Mouse (Mus musculus) bone marrow macrophage, adult 2 months (primary cell): ENCODE results near the gene Hspa1a. TPM values are rescaled to one million over a fixed set of nuclear protein-coding genes. Genes with fewer than 3 reads are reported as not detected.

Experiments used
- H3K27ac ChIP-seq: 2 replicates; pipeline ENCODE4 v1.5.1; 2012; ENCODE audit warnings: low read depth, low read length; ENCODE audit not compliant: insufficient read depth
- H3K4me1 ChIP-seq: 2 replicates; pipeline ENCODE4 v1.6.1; 2012; ENCODE audit warnings: low read length; ENCODE audit not compliant: control insufficient read depth, insufficient read depth
- H3K4me3 ChIP-seq: 2 replicates; pipeline ENCODE4 v1.5.1; 2012; ENCODE audit warnings: mild to moderate bottlenecking, low read length, moderate library complexity; ENCODE audit not compliant: insufficient read depth
- CTCF ChIP-seq: IDR thresholded peaks from 2 replicates; pipeline ENCODE4 v1.5.1; 2012; ENCODE audit warnings: low read depth, mild to moderate bottlenecking, low read length, moderate library complexity
- POLR2A ChIP-seq: IDR thresholded peaks from 2 replicates; pipeline ENCODE4 v1.6.1; 2012; ENCODE audit warnings: mild to moderate bottlenecking, low read depth, low read length, borderline replicate concordance
- polyA plus RNA-seq: library from polyadenylated mRNA; stranded (reverse); fragments of >200 nt; gene quantifications from 2 replicates; pipeline ENCODE4 v1.2.4, GENCODE M21; 2012; ENCODE audit not compliant: missing spikeins, insufficient read depth, insufficient read length

The Hspa1a gene
- polyA plus RNA-seq, result 1.3 TPM in 2 replicates

GRCm38 (mm10) chr17:34972069-34972749 is at the start of gene Hspa1a, which contains the start of gene Hspa1l:
Gene Hspa1a, minus strand, starts transcription at chr17:34972156.
Gene Hspa1l, plus strand, starts transcription at chr17:34972703.
- H3K27ac ChIP-seq, result peak within 1 kb of the TSS; percentile 55
- peak within 1 kb of the TSS; percentile 54 for H3K4me3 ChIP-seq
- peaks cover 14% of the 10 kb centered on the region for H3K4me1 ChIP-seq

DNA sequence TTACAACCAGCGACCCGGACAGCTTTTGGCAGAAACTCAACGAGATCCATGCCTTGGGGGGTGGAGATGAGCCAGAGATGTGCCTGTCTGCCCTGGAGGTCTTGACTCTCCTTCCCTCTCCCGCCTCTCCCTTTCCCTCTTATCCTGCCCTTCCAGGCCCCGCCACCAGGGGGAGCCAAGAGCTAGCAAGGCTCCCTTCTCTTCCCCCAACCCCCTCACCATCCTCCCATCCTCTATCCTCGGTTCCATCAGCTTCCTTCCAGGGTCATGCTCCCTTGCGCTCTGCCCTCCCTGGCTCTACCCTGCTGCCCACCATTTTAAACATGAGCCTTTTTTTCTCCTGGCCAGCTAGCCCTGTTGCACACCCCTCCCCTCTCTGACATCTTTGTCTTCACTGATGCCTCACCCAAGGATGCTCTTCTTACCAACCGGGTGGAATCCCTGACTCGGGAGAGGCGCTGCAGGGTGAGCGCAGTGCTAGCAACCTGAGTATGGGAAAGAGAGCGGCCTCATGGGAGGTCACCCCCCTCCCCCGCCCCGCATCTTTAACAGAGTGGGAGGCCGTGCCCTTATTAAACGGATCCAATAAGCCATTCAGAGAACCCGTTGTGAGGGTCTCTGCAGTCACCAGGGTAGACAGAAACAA is 49.3 kb upstream of the Hspa1a start:
- TF ChIP-seq POLR2A, result no peak
- TF ChIP-seq CTCF, result peak; percentile 92

DNA sequence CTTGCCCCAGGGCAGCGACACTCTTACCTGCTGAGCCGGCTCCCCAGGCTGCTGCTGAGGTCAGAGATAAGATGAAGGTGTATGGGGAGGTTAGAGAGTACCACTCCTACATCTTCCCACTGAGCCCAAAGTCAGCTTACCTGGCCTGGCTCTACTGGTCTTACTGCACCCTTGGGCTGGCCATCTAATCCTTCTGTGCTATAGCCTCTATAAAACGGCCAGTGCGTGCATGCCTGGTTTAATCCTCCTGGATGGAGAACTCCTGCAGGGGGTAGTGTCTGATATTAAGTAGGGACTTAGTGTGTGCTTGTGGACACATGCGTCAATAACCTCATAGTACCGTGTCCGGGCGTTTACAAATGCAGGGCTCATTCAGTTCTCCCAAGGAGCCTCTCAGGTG is 48.6 kb upstream of the Hspa1a start:
- TF ChIP-seq POLR2A, result no peak
- no peak for TF ChIP-seq CTCF
- no peak overlapping the region for H3K4me3 ChIP-seq
- H3K27ac ChIP-seq, result no peak overlapping the region
- peaks cover 26% of the 10 kb centered on the region for H3K4me1 ChIP-seq

More for the DNA sequence above, 49.3 kb upstream of the Hspa1a start:
- Histone ChIP-seq H3K27ac (no peak overlapping the region), H3K4me1 (peaks cover 26% of the 10 kb centered on the region), H3K4me3 (no peak overlapping the region)

- Histone ChIP-seq H3K27ac (no peak overlapping the region), H3K4me1 (peaks cover 23% of the 10 kb centered on the region), H3K4me3 (no peak overlapping the region)
- TF ChIP-seq CTCF (no peak), POLR2A (no peak)
Observed at GRCm38 (mm10) chr17:35019894-35020293, 47.9 kb upstream of the Hspa1a start.

GRCm38 (mm10) chr17:35018171-35018570 is 46.2 kb upstream of the Hspa1a start:
- no peak overlapping the region for H3K4me3 ChIP-seq
- peaks cover 7% of the 10 kb centered on the region for H3K4me1 ChIP-seq
- no peak overlapping the region for H3K27ac ChIP-seq
- TF ChIP-seq CTCF (no peak), POLR2A (no peak)

DNA sequence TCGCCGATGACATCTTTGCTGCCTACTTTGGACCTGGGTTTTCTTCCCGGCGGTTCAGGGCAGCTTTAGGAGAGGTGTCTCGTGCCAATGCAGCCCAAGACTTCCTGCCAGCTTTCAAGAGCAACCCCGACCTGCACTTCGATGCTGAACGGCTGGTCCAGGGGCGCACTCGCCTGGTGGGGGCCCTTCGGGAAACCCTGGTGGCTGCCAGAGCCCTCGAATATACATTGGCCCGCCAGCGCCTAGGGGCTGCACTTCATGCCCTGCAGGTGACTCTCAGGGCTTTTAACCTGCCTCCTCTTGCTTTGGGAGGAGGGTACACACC is 45.7 kb upstream of the Hspa1a start:
- TF ChIP-seq CTCF (no peak), POLR2A (no peak)
- Histone ChIP-seq H3K27ac (no peak overlapping the region), H3K4me1 (peaks cover 6% of the 10 kb centered on the region), H3K4me3 (no peak overlapping the region)

DNA sequence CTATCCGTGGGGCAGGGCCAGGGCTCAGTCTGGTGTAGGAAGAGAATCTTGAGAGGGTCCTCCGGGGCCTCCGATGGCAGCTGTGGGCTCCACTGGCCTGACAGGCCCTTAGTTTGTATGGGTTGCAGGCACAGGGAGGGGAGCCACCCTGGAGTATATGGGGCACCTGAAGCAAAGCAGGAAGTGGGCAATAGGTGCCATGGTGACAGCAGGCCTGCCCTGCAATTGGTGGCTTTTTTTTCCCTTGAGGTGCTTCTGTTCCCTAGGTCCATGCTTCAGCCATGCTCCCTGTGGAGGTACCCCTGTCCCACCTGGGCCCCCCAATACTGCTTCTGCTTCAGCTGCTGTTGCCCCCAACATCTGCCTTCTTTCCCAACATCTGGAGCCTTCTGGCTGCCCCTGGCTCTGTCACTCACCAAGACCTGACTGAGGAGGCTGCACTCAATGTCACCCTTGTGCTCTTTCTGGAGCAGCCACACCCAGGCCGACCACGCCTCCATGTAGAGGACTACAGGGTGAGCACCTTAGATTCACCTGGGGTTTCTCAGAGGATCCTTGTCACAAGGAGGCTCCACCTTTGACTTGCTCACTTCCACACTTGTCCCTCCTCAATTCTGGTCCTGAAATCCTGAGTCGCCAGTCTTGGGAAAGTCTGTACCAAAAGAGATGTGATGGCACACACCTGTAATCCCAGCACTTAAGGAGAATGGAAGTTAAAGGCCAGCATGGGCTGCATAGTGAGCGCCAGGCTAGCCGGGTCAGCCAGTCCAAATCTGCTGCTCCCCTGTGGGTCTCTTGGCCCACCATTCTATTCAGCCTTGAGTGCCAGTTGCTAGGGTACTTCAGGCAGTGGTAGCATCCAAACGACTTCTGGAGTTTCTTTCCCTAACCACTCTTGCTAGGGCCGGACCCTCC is 45.1 kb upstream of the Hspa1a start:
- TF ChIP-seq POLR2A, result no peak
- TF ChIP-seq CTCF, result no peak
- H3K27ac ChIP-seq, result no peak overlapping the region
- peaks cover 6% of the 10 kb centered on the region for H3K4me1 ChIP-seq

DNA sequence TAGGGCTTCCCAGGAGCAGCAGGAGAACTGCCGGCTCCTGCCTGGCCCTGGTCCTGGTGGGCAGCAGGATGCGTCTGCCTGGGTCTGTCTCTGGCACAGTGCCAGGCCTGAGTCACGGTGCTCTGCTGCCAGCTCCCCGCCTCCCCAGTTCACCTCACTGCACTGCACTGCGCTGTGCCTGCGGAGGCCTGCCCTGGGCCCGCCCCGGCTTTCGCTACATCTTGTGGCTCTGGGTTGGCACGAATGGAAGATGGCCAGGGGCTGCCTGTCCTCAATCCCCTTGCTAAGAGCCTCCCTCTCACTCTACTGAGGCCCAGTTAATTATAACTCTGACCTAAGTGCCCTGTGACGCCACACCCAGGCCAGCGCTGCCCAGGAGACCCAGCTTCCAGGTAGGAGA is 44.4 kb upstream of the Hspa1a start, which contains the start of gene Vwa7:
Gene Vwa7, plus strand, starts transcription at position 204 of the 400 bp plus-strand sequence.
- Histone ChIP-seq H3K4me1 (peaks cover 2% of the 10 kb centered on the region), H3K4me3 (no peak within 1 kb of the TSS), H3K27ac (no peak within 1 kb of the TSS)
- no peak for TF ChIP-seq CTCF
- no peak for TF ChIP-seq POLR2A

More for the DNA sequence above, 45.1 kb upstream of the Hspa1a start:
- no peak overlapping the region for H3K4me3 ChIP-seq

DNA sequence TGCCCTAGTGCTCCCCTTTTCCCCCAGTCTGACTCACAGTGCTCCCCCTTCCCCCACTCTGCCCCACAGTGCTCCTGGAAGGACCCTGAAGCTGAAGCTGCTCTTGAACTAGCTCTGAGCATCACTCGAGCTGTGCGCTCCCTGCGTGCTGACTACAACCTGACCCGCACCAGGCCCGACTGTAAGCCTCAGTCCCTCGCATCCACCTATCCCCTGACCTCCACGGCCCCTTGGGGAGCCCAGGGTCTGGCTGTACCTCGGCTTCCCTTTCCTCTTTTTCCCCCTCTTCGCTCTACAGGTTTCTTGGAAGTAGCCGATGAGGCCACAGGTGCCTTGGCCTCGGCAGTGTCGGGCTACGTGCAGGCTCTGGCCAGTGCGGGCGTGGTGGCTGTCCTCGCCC is 43.3 kb upstream of the Hspa1a start:
- Histone ChIP-seq H3K4me3 (no peak overlapping the region), H3K27ac (no peak overlapping the region)
- TF ChIP-seq POLR2A, result no peak
- TF ChIP-seq CTCF, result no peak

More for the DNA sequence above, 43.3 kb upstream of the Hspa1a start:
- no peaks in the 10 kb centered on the region for H3K4me1 ChIP-seq
